Mouse (Mus musculus) embryonic facial prominence, embryonic 12.5 days (tissue): ENCODE measurements at regions not wholly inside any gene's neighbourhood (a gene's known extent, or its start where the extent isn't known, plus 50 kb on each side); places are given as distances from the start of the nearest gene placed in this dataset.
"Not testable (repeated sequence)": the region's sequence is repeated elsewhere in the genome, so short reads cannot be mapped to it uniquely, and the experiment has no call there.

ENCODE experiments used
- ATAC-seq: fragments of 200-750 bp; cut with Nextera tagmentation; 2 replicates; pipeline ENCODE4 v1.8.0; 2017; ENCODE audit not compliant: insufficient number of reproducible peaks, insufficient read depth, low FRiP score, low TSS enrichment
- H3K27ac ChIP-seq: fragments of 300-500 bp; sonication (generic); 2 replicates; pipeline ENCODE4 v1.5.1; 2016; ENCODE audit warnings: mild to moderate bottlenecking
- H3K27me3 ChIP-seq: fragments of 300-500 bp; sonication (generic); 2 replicates; pipeline ENCODE4 v1.6.1; 2016; ENCODE audit warnings: mild to moderate bottlenecking, moderate library complexity
- H3K36me3 ChIP-seq: fragments of 300-500 bp; sonication (generic); 2 replicates; pipeline ENCODE4 v1.6.1; 2016; ENCODE audit warnings: mild to moderate bottlenecking
- H3K4me1 ChIP-seq: fragments of 300-500 bp; sonication (generic); 2 replicates; pipeline ENCODE4 v1.6.1; 2016
- H3K4me2 ChIP-seq: fragments of 300-500 bp; sonication (generic); replicated peaks from 2 replicates; pipeline ENCODE4 v1.6.1; 2016; ENCODE audit warnings: mild to moderate bottlenecking, moderate library complexity
- H3K4me3 ChIP-seq: fragments of 300-500 bp; sonication (generic); 2 replicates; pipeline ENCODE4 v1.5.1; 2016; ENCODE audit warnings: mild to moderate bottlenecking
- H3K9ac ChIP-seq: fragments of 300-500 bp; sonication (generic); 2 replicates; pipeline ENCODE4 v1.6.1; 2016; ENCODE audit warnings: mild to moderate bottlenecking, moderate library complexity
- H3K9me3 ChIP-seq: fragments of 300-500 bp; sonication (generic); 2 replicates; pipeline ENCODE4 v1.6.1; 2016; ENCODE audit warnings: mild to moderate bottlenecking, moderate library complexity
- WGBS: fragments of 180-500 bp; shearing (Covaris S2); methylation state at CpG from one replicate; pipeline ENCODE4 v1.1.7; 2016; 5-methylcytosine and 5-hydroxymethylcytosine counted together

- H3K4me3 ChIP-seq, result no peak overlapping the region
- WGBS, result 79% methylated on average over 4 of the region's 4 CpGs
- H3K4me1 ChIP-seq, result no peaks in the 10 kb centered on the region
- H3K9me3 ChIP-seq, result no peaks in the 10 kb centered on the region
- no peaks in the 10 kb centered on the region for H3K27me3 ChIP-seq
- no peak overlapping the region for H3K4me2 ChIP-seq
- no peak for ATAC-seq
- no peak overlapping the region for H3K9ac ChIP-seq
- no peak overlapping the region for H3K27ac ChIP-seq
- H3K36me3 ChIP-seq, result no peaks in the 10 kb centered on the region
These were observed 164.3 kb upstream of the Speer4f2 start for GRCm38 (mm10) chr5:17208554-17209283.

- Histone ChIP-seq H3K9ac (no peak overlapping the region), H3K27ac (no peak overlapping the region), H3K4me1 (no peaks in the 10 kb centered on the region), H3K9me3 (no peaks in the 10 kb centered on the region), H3K36me3 (no peaks in the 10 kb centered on the region), H3K27me3 (no peaks in the 10 kb centered on the region), H3K4me3 (no peak overlapping the region), H3K4me2 (no peak overlapping the region)
- WGBS, result 47% methylated on average over 6 of the region's 6 CpGs
- 0 out of 2 replicates have a peak, but pooled peaks have one; percentile 60 for ATAC-seq
These were observed 162.2 kb upstream of the Speer4f2 start for GRCm38 (mm10) chr5:17210723-17211245.

DNA sequence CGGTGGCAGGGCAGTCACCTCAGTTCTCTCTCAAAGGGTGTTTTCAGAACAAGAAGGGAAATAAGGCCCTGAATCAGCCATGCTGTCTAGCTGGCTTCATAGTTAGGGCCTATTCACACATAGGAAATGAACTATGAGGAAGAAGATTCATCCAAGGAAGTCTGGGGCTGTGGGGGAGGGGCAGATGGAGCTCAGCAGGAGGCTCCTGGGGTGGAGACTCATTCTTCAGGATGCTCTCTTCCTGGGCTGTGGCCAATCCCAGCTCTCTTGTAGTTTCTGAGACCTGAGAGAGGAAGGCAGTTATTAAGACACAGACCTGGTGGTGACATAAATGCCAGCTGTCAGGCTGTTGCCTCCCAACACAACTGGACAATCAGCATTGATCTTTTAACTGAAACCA lies 149.4 kb upstream of the Speer4f2 start:
- H3K4me3 ChIP-seq, H3K27me3 ChIP-seq, H3K36me3 ChIP-seq, H3K27ac ChIP-seq, H3K4me2 ChIP-seq, H3K9me3 ChIP-seq, H3K9ac ChIP-seq, H3K4me1 ChIP-seq, ATAC-seq: not testable (repeated sequence)
- 63% methylated on average over 1 of the region's 1 CpGs for WGBS

GRCm38 (mm10) chr5:17247732-17248606 lies 125.0 kb upstream of the Speer4f2 start:
- WGBS, result 74% methylated on average over 5 of the region's 5 CpGs
- no peak for ATAC-seq
- Histone ChIP-seq H3K4me1 (no peaks in the 10 kb centered on the region), H3K9me3 (no peaks in the 10 kb centered on the region), H3K9ac (no peak overlapping the region), H3K4me3 (no peak overlapping the region), H3K27me3 (no peaks in the 10 kb centered on the region), H3K27ac (no peak overlapping the region), H3K36me3 (no peaks in the 10 kb centered on the region), H3K4me2 (no peak overlapping the region)

DNA sequence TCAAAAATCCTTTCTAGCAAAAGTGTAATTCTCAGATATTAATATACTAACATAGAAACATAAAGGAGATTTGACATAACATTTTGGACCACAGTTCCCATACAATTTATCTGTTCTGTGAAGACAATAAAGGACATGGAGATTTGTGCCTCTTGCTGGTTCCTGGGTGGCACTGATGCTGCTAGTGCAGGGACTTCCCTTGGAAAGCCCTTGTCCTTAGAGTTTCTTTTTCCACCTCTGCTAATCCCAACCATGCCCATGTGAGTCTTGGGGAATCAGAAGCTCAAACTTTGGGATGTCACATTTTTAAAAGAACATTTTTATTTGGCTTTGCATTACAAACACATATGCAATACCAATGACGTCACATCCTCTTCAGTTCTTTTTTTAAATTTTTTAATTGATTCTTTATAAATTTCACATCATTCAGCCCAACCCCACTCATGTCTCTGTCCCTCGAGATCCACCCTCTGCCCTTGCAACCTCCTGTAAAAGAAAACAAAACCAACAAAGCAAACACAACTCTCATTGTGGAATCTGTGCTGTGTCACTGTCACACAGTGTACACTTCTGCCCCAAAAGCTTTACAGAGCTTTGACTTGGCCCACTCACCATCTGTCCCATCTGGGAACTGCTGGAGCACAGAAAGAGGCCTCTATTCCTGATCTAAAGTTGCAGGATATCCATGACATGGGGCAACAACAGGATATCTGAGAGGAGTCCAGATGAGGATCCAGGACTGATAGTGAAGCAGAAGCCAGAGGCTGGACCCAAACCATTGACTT lies 112.2 kb upstream of the Speer4f2 start:
- 74% methylated on average over 2 of the region's 2 CpGs for WGBS
- no peak overlapping the region for H3K4me3 ChIP-seq
- ATAC-seq, result no peak
- no peaks in the 10 kb centered on the region for H3K4me1 ChIP-seq
- H3K9me3 ChIP-seq, result no peaks in the 10 kb centered on the region
- H3K4me2 ChIP-seq, result no peak overlapping the region
- no peak overlapping the region for H3K9ac ChIP-seq
- H3K27ac ChIP-seq, result no peak overlapping the region
- no peaks in the 10 kb centered on the region for H3K27me3 ChIP-seq
- no peaks in the 10 kb centered on the region for H3K36me3 ChIP-seq

DNA sequence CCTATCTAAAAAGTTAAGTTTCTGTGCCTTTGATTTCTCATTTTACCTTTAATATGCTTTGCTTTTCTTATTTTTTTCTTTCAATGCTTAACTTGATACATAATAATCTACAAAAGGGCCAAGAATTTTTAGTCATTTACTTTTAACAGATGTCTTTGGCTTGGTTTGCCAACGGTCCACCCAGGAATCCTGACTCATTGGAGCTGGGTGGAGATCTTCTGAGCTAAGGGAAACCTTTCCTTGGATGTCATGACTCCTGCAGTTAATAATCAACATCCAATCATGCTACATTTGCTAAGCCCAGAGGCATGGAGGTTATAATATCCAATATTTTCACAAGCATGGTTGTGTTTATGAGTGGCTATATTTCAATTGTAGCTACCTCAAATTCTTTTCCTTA lies 110.9 kb upstream of the Speer4f2 start:
- no peaks in the 10 kb centered on the region for H3K4me1 ChIP-seq
- no peaks in the 10 kb centered on the region for H3K27me3 ChIP-seq
- no peak overlapping the region for H3K27ac ChIP-seq
- no peak overlapping the region for H3K9ac ChIP-seq
- no peaks in the 10 kb centered on the region for H3K36me3 ChIP-seq
- H3K9me3 ChIP-seq, result no peaks in the 10 kb centered on the region
- WGBS, result 63% methylated on average over 1 of the region's 1 CpGs
- no peak overlapping the region for H3K4me2 ChIP-seq
- ATAC-seq, result no peak
- no peak overlapping the region for H3K4me3 ChIP-seq

- WGBS, result 71% methylated on average over 2 of the region's 2 CpGs
- H3K4me2 ChIP-seq, result no peak overlapping the region
- no peak for ATAC-seq
- H3K4me1 ChIP-seq, result no peaks in the 10 kb centered on the region
- no peaks in the 10 kb centered on the region for H3K27me3 ChIP-seq
- no peaks in the 10 kb centered on the region for H3K36me3 ChIP-seq
- no peak overlapping the region for H3K4me3 ChIP-seq
- H3K9me3 ChIP-seq, result no peaks in the 10 kb centered on the region
- no peak overlapping the region for H3K27ac ChIP-seq
- H3K9ac ChIP-seq, result no peak overlapping the region
These were observed 101.8 kb upstream of the Speer4f2 start for GRCm38 (mm10) chr5:17271153-17271552.

GRCm38 (mm10) chr5:17271722-17272479 lies 101.1 kb upstream of the Speer4f2 start:
- 72% methylated on average over 3 of the region's 3 CpGs for WGBS
- Histone ChIP-seq H3K27me3 (no peaks in the 10 kb centered on the region), H3K4me3 (no peak overlapping the region), H3K27ac (no peak overlapping the region), H3K9me3 (no peaks in the 10 kb centered on the region), H3K4me2 (no peak overlapping the region), H3K4me1 (no peaks in the 10 kb centered on the region), H3K36me3 (no peaks in the 10 kb centered on the region), H3K9ac (no peak overlapping the region)
- ATAC-seq, result no peak

- Histone ChIP-seq H3K4me3 (no peak overlapping the region), H3K4me1 (no peaks in the 10 kb centered on the region), H3K27me3 (no peaks in the 10 kb centered on the region), H3K9me3 (no peaks in the 10 kb centered on the region), H3K27ac (no peak overlapping the region), H3K9ac (no peak overlapping the region), H3K36me3 (no peaks in the 10 kb centered on the region), H3K4me2 (no peak overlapping the region)
- ATAC-seq, result no peak
- 90% methylated on average over 2 of the region's 2 CpGs for WGBS
These were observed 97.6 kb upstream of the Speer4f2 start for GRCm38 (mm10) chr5:17275346-17275745.

GRCm38 (mm10) chr5:17276782-17277578 lies 96.0 kb upstream of the Speer4f2 start:
- Histone ChIP-seq H3K4me2 (no peak overlapping the region), H3K9ac (no peak overlapping the region), H3K36me3 (no peaks in the 10 kb centered on the region), H3K4me3 (no peak overlapping the region), H3K27me3 (no peaks in the 10 kb centered on the region), H3K9me3 (no peaks in the 10 kb centered on the region), H3K27ac (no peak overlapping the region), H3K4me1 (no peaks in the 10 kb centered on the region)
- no peak for ATAC-seq
- WGBS, result 72% methylated on average over 3 of the region's 3 CpGs
